Mouse (Mus musculus) stomach, embryonic 14.5 days (tissue): ENCODE results near the gene Rpl36-ps4. TPM values are rescaled to one million over a fixed set of nuclear protein-coding genes. Genes with fewer than 3 reads are reported as not detected.

Source experiments
- ATAC-seq: fragments of 200-750 bp; cut with Nextera tagmentation; 2 replicates; pipeline ENCODE4 v1.8.0; 2017; ENCODE audit warnings: low read depth, moderate TSS enrichment; ENCODE audit not compliant: insufficient number of reproducible peaks, insufficient read depth, low FRiP score
- H3K27ac ChIP-seq: fragments of 300-500 bp; sonication (generic); 2 replicates; pipeline ENCODE4 v1.5.1; 2014; ENCODE audit warnings: mild to moderate bottlenecking, low read length, moderate library complexity, mixed read lengths
- H3K27me3 ChIP-seq: fragments of 300-500 bp; sonication (generic); 2 replicates; pipeline ENCODE4 v1.6.1; 2014; ENCODE audit warnings: low read length, control low read depth, mixed read lengths; ENCODE audit not compliant: control insufficient read depth, insufficient read depth
- H3K36me3 ChIP-seq: fragments of 300-500 bp; sonication (generic); 2 replicates; pipeline ENCODE4 v1.6.1; 2014; ENCODE audit warnings: mild to moderate bottlenecking, control low read depth, low read length, moderate library complexity, mixed read lengths; ENCODE audit not compliant: control insufficient read depth, insufficient read depth
- H3K4me1 ChIP-seq: fragments of 300-500 bp; sonication (generic); 2 replicates; pipeline ENCODE4 v1.6.1; 2014; ENCODE audit warnings: low read length, control low read depth, mixed read lengths; ENCODE audit not compliant: control insufficient read depth, insufficient read depth
- H3K4me2 ChIP-seq: fragments of 300-500 bp; sonication (generic); replicated peaks from 2 replicates; pipeline ENCODE4 v1.6.1; 2014; ENCODE audit warnings: low read depth, low read length, control low read depth
- H3K4me3 ChIP-seq: fragments of 300-500 bp; sonication (generic); 2 replicates; pipeline ENCODE4 v1.5.1; 2014; ENCODE audit warnings: low read depth, low read length, control low read depth
- H3K9ac ChIP-seq: fragments of 300-500 bp; sonication (generic); replicated peaks from 2 replicates; pipeline ENCODE4 v1.6.1; 2014; ENCODE audit warnings: low read depth, mild to moderate bottlenecking, control low read depth, low read length, moderate library complexity, mixed read lengths
- H3K9me3 ChIP-seq: fragments of 300-500 bp; sonication (generic); 2 replicates; pipeline ENCODE4 v1.6.1; 2016; ENCODE audit warnings: low read depth, low read length, control low read depth; ENCODE audit not compliant: control insufficient read depth
- WGBS: fragments of 180-500 bp; shearing (Covaris S2); extraction: QIAGEN DNeasy Blood & Tissue Kit; methylation state at CpG from one replicate; pipeline ENCODE4 v1.1.7; 2014; 5-methylcytosine and 5-hydroxymethylcytosine counted together
- polyA plus RNA-seq: library from polyadenylated mRNA; unstranded; fragments of >200 nt; fragmentation: Nextera tagmentation; extraction: Ambion mirVana; gene quantifications from 2 replicates; pipeline ENCODE4 v1.2.1, GENCODE M21; 2014

The Rpl36-ps4 gene
- polyA plus RNA-seq: not detected in 2 replicates

DNA sequence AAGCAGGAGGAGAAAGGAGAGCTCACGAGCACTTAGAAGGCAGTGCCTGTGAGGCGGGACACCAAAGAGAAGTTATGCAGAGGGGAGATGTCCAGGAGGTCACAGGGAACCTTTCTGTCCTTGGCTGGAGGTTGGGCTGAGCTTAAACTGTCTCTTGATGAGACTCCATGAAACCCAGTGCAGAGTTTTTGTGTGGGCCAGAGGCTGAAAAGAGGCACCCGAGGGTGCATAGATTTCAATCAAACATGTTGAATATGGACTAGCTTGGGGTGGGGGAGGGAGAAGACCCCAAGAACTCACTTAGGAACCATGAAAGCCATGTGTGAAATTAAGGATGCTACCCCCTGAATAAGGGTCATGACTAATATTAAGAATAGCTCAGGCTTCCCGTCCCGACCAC, at the start of gene Rpl36-ps4:
Gene Rpl36-ps4, plus strand, starts transcription at position 301 of the 400 bp plus-strand sequence.
- Histone ChIP-seq H3K9ac (no peak within 1 kb of the TSS), H3K36me3 (no peaks in the 10 kb centered on the region), H3K4me2 (no peak within 1 kb of the TSS), H3K4me1 (no peaks in the 10 kb centered on the region), H3K27me3 (no peaks in the 10 kb centered on the region), H3K9me3 (no peaks in the 10 kb centered on the region), H3K4me3 (no peak within 1 kb of the TSS), H3K27ac (no peak within 1 kb of the TSS)
- WGBS: 84% methylated on average over 5 of the region's 5 CpGs
- no peak for ATAC-seq

DNA sequence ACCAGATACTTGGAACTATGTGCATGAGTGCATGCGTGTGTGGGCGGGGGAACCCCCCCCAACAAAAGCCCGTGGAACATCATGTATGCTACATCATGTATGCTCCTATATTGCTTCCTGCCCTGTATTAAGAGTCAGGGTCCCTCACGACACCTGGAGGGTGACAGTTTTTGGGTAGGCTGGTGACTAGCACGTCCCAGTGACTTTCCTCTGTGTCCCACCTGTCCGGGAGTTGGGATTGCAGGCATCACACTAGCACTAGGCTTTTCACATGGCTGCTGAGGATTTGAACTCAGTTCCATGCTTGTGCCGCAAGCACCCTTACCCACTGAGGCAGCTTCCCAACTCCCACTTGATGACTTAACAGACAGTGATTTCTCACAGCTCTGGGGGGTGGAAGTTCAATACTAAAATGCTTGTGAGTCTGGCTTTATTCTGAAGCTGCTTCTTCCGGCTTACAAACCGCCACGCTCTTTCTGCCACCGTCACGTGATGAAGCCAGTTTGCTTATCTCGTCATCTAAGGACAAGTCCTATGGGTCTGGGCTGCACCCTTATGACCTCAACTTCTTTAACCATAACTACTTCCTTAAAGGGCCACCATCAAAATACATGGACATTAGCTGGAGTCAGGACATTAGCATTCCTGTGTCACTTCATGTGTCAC, 49.2 kb upstream of the Rpl36-ps4 start:
- Histone ChIP-seq H3K9me3 (no peaks in the 10 kb centered on the region), H3K27me3 (no peaks in the 10 kb centered on the region), H3K36me3 (no peaks in the 10 kb centered on the region), H3K4me2 (no peak overlapping the region), H3K27ac (no peak overlapping the region), H3K4me1 (no peaks in the 10 kb centered on the region), H3K9ac (no peak overlapping the region), H3K4me3 (no peak overlapping the region)
- ATAC-seq: no peak
- WGBS: 84% methylated on average over 13 of the region's 13 CpGs

- WGBS: 53% methylated on average over 4 of the region's 4 CpGs
- Histone ChIP-seq H3K4me1 (no peaks in the 10 kb centered on the region), H3K27me3 (no peaks in the 10 kb centered on the region), H3K27ac (no peak overlapping the region), H3K9ac (no peak overlapping the region), H3K9me3 (no peaks in the 10 kb centered on the region), H3K36me3 (no peaks in the 10 kb centered on the region), H3K4me3 (no peak overlapping the region), H3K4me2 (no peak overlapping the region)
- no peak for ATAC-seq
These were observed 48.5 kb upstream of the Rpl36-ps4 start for GRCm38 (mm10) chr17:87872286-87872685.

GRCm38 (mm10) chr17:87873456-87873855, 47.3 kb upstream of the Rpl36-ps4 start:
- H3K4me3 ChIP-seq: no peak overlapping the region
- no peaks in the 10 kb centered on the region for H3K36me3 ChIP-seq
- WGBS: 81% methylated on average over 7 of the region's 7 CpGs
- ATAC-seq: no peak
- no peaks in the 10 kb centered on the region for H3K27me3 ChIP-seq
- H3K4me2 ChIP-seq: no peak overlapping the region
- H3K9ac ChIP-seq: no peak overlapping the region
- no peak overlapping the region for H3K27ac ChIP-seq
- no peaks in the 10 kb centered on the region for H3K9me3 ChIP-seq
- no peaks in the 10 kb centered on the region for H3K4me1 ChIP-seq

GRCm38 (mm10) chr17:87873943-87874342, 46.8 kb upstream of the Rpl36-ps4 start:
- no peak for ATAC-seq
- no peak overlapping the region for H3K4me3 ChIP-seq
- H3K4me2 ChIP-seq: no peak overlapping the region
- no peaks in the 10 kb centered on the region for H3K36me3 ChIP-seq
- 78% methylated on average over 4 of the region's 4 CpGs for WGBS
- no peaks in the 10 kb centered on the region for H3K4me1 ChIP-seq
- H3K27ac ChIP-seq: no peak overlapping the region
- no peaks in the 10 kb centered on the region for H3K27me3 ChIP-seq
- H3K9ac ChIP-seq: no peak overlapping the region
- no peaks in the 10 kb centered on the region for H3K9me3 ChIP-seq

GRCm38 (mm10) chr17:87875346-87875920, 45.3 kb upstream of the Rpl36-ps4 start:
- WGBS: 76% methylated on average over 8 of the region's 8 CpGs
- Histone ChIP-seq H3K4me2 (no peak overlapping the region), H3K27ac (no peak overlapping the region), H3K4me3 (no peak overlapping the region), H3K4me1 (no peaks in the 10 kb centered on the region), H3K9me3 (no peaks in the 10 kb centered on the region), H3K27me3 (no peaks in the 10 kb centered on the region), H3K9ac (no peak overlapping the region), H3K36me3 (no peaks in the 10 kb centered on the region)
- no peak for ATAC-seq

- Histone ChIP-seq H3K4me1 (no peaks in the 10 kb centered on the region), H3K9me3 (no peaks in the 10 kb centered on the region), H3K36me3 (no peaks in the 10 kb centered on the region), H3K27ac (no peak overlapping the region), H3K4me3 (no peak overlapping the region), H3K4me2 (no peak overlapping the region), H3K27me3 (no peaks in the 10 kb centered on the region), H3K9ac (no peak overlapping the region)
- ATAC-seq: peak; percentile 34; the same call in 1 of the 2 replicates
- WGBS: 84% methylated on average over 11 of the region's 11 CpGs
These were observed 44.3 kb upstream of the Rpl36-ps4 start for GRCm38 (mm10) chr17:87876295-87877000.

- Histone ChIP-seq H3K4me2 (no peak overlapping the region; the same call in 1 of the 2 replicates), H3K9me3 (no peaks in the 10 kb centered on the region), H3K36me3 (no peaks in the 10 kb centered on the region), H3K9ac (no peak overlapping the region), H3K27ac (no peak overlapping the region), H3K4me1 (no peaks in the 10 kb centered on the region), H3K27me3 (no peaks in the 10 kb centered on the region), H3K4me3 (no peak overlapping the region)
- 35% methylated on average over 25 of the region's 25 CpGs for WGBS
- ATAC-seq: 0 out of 2 replicates have a peak, but pooled peaks have one; percentile 4
These were observed 43.3 kb upstream of the Rpl36-ps4 start for GRCm38 (mm10) chr17:87877207-87878073.
